Mouse (Mus musculus) stomach, postnatal 0 days (tissue): ENCODE results near the gene Emc10.

Experiments used
- CTCF ChIP-seq: IDR thresholded peaks from 2 replicates; pipeline ENCODE4 v1.5.1; 2016; ENCODE audit warnings: antibody characterized with exemption, low read depth, mild to moderate bottlenecking, moderate library complexity
- EP300 ChIP-seq: optimal IDR thresholded peaks from 2 replicates; pipeline ENCODE3; 2016; ENCODE audit warnings: antibody characterized with exemption

GRCm38 (mm10) chr7:44535657-44536589, 39.6 kb upstream of the Emc10 start:
- TF ChIP-seq CTCF (no peak), EP300 (no peak)
